Mouse (Mus musculus): ENCODE measurements around the gene Rap1a.

DNA sequence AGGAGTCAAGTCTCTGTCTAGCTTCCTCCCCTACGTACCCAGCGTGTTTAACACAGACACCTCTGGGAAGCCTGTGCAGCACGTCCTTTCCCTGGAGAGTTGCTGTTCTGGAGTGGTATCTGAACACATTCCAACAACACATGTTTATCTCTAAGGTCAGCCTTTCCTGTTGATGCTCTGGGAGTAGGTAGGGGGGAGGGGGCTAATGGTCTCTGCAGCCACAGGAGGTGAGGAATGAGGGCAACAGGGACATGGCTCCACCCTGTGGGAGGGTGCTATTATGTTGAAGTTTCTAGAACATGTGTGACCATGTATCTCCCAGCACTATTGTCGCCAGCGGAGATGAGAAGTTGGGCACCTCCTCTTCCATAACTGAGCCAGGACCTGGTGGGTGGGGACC lies 99.7 kb downstream of the Rap1a start:
- TF ChIP-seq POLR2A (IDR thresholded peaks at IDR 0.05; ENCODE audit: borderline replicate concordance, low read depth, low read length), result no peak
- no peak for TF ChIP-seq CTCF (IDR thresholded peaks at IDR 0.05; ENCODE audit: low read depth, low read length)
